Mouse (Mus musculus) adipose tissue, adult 10 weeks (tissue): ENCODE data around the gene Tasp1. TPM values are rescaled to one million over a fixed set of nuclear protein-coding genes. Genes with fewer than 3 reads are reported as not detected.

Source experiments
- polyA plus RNA-seq: library from polyadenylated mRNA; stranded (reverse); fragments of 350-450 nt; fragmentation: Illumina TruSeq; extraction: RNeasy Lipid Tissue Mini Kit (QIAGEN cat#74804); gene quantifications from one replicate; pipeline ENCODE4 v1.2.3, GENCODE M21; 2014; ENCODE audit warnings: low read depth, low replicate concordance

Gene Tasp1
- 10.1 TPM for polyA plus RNA-seq

GRCm38 (mm10) chr2:140066353-140067314 is at the start of gene Tasp1:
Gene Tasp1 (minus strand): TSS chr2:140066805.

Other genes starting within 250 kb of the Tasp1 start
- not detected for gene Gm17374, start 85.2 kb upstream of the Tasp1 start, polyA plus RNA-seq
- 10.9 TPM for gene Esf1, start 103.8 kb upstream of the Tasp1 start, polyA plus RNA-seq
- 10.1 TPM for gene Ndufaf5, start 103.8 kb upstream of the Tasp1 start, polyA plus RNA-seq